Mouse (Mus musculus) cerebellum, adult 2 months (tissue): Measurements from ENCODE around the gene Homer3. TPM values are rescaled to one million over a fixed set of nuclear protein-coding genes. Genes with fewer than 3 reads are reported as not detected.
A peak's percentile ranks its signal among the peaks of the same experiment; 100 is the strongest.

Experiments
- DNase-seq, 2 experiments: peaks; one replicate each; pipeline ENCODE4 v3.0.0; 2021
- H3K27ac ChIP-seq: fragments of 200-500 bp; 2 replicates; pipeline ENCODE4 v1.5.1; 2012; ENCODE audit warnings: low read length, control low read depth, inconsistent platforms; ENCODE audit not compliant: insufficient read depth
- H3K27me3 ChIP-seq: fragments of 200-500 bp; 2 replicates; pipeline ENCODE4 v1.6.1; 2012; ENCODE audit warnings: inconsistent platforms, mild to moderate bottlenecking, low read length, moderate library complexity; ENCODE audit not compliant: control insufficient read depth, insufficient read depth
- H3K4me1 ChIP-seq: fragments of 200-500 bp; 2 replicates; pipeline ENCODE4 v1.6.1; 2011; ENCODE audit warnings: low read length; ENCODE audit not compliant: control insufficient read depth, insufficient read depth
- H3K4me3 ChIP-seq: fragments of 200-500 bp; replicated peaks from 2 replicates; pipeline ENCODE3; 2011; ENCODE audit warnings: mild to moderate bottlenecking, low read depth, low read length, control low read depth; ENCODE audit not compliant: insufficient read depth
- CTCF ChIP-seq: fragments of 200-500 bp; IDR thresholded peaks from 2 replicates; pipeline ENCODE4 v1.5.1; 2011; ENCODE audit warnings: low read depth, mild to moderate bottlenecking, control low read depth, low read length, moderate library complexity, borderline replicate concordance; ENCODE audit not compliant: insufficient read depth
- POLR2A ChIP-seq: fragments of 200-500 bp; IDR thresholded peaks from 2 replicates; pipeline ENCODE4 v1.6.1; 2011; ENCODE audit warnings: low read length, control low read depth, borderline replicate concordance; ENCODE audit not compliant: insufficient read depth
- WGBS: fragments of 180-500 bp; shearing (Covaris S2); methylation state at CpG from one replicate; pipeline ENCODE4 v1.1.7; 2018; 5-methylcytosine and 5-hydroxymethylcytosine counted together
- polyA plus RNA-seq: library from polyadenylated mRNA; depleted of rRNA; stranded (reverse); fragments of >200 nt; gene quantifications from 2 replicates; pipeline ENCODE4 v1.2.3, GENCODE M21; 2012; rRNA removed

The Homer3 gene
- 262 and 322 TPM in 2 replicates for polyA plus RNA-seq

- Histone ChIP-seq H3K27ac (no peak within 1 kb of the TSS), H3K4me3 (peak within 1 kb of the TSS; percentile 49), H3K27me3 (peaks cover 6% of the 10 kb centered on the region; the same call in 1 of the 2 replicates), H3K4me1 (no peaks in the 10 kb centered on the region; the same call in 1 of the 2 replicates)
- no peak for TF ChIP-seq POLR2A
- TF ChIP-seq CTCF: 0 out of 2 replicates have a peak, but pooled peaks have one; percentile 17
- 2% methylated on average over 33 of the region's 36 CpGs for WGBS
- peak; percentile 62 to 70 for DNase-seq
Measured at GRCm38 (mm10) chr8:70282603-70283135, at the start of gene Homer3. TSS of gene Homer3 (plus strand) at chr8:70282827.

DNA sequence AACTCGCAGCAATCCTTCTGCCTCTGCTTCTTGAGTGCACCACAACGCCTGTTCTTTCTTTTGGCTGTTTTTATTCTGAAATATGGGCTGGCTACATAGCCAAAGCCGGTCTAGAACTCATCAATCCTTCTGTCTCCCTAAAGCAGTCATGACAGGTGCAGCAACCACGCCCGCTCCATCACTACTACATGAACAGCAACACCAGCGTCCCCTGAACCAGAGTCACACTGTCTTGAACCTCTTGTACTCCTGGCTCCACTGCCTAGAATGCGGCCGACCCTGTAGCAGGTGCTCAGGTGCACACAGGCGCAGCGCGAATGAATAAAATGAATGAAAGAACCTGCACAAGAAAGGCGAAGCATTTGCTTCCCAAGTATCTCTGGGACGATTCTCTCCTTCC, 49.0 kb upstream of the Homer3 start:
- no peak for DNase-seq
- 2% methylated on average over 13 of the region's 13 CpGs for WGBS
- Histone ChIP-seq H3K4me3 (peak overlapping the region; percentile 84), H3K27ac (no peak overlapping the region), H3K4me1 (no peaks in the 10 kb centered on the region; the same call in 1 of the 2 replicates), H3K27me3 (no peaks in the 10 kb centered on the region)
- no peak for TF ChIP-seq POLR2A
- TF ChIP-seq CTCF: no peak

- WGBS: under 1% methylated on average over 67 of the region's 67 CpGs
- peak within 1 kb of the TSS; percentile 95 for H3K27ac ChIP-seq
- peak within 1 kb of the TSS; percentile 84 for H3K4me3 ChIP-seq
- H3K4me1 ChIP-seq: no peaks in the 10 kb centered on the region; the same call in 1 of the 2 replicates
- DNase-seq: peak; percentile 96 to 98
- TF ChIP-seq CTCF: no peak
- peak; percentile 75; the same call in 1 of the 2 replicates for TF ChIP-seq POLR2A
- no peaks in the 10 kb centered on the region for H3K27me3 ChIP-seq
Measured at GRCm38 (mm10) chr8:70234080-70234780, 48.4 kb upstream of the Homer3 start, which contains the start of the genes Sugp2 and Armc6. TSS of gene Sugp2 (plus strand) at chr8:70234226. TSS of gene Armc6 (minus strand) at chr8:70234466.

GRCm38 (mm10) chr8:70234781-70235128, 47.9 kb upstream of the Homer3 start:
- WGBS: under 1% methylated on average over 15 of the region's 15 CpGs
- no peak for DNase-seq
- H3K4me1 ChIP-seq: no peaks in the 10 kb centered on the region; the same call in 1 of the 2 replicates
- peak overlapping the region; percentile 27; the same call in 1 of the 2 replicates for H3K27ac ChIP-seq
- no peaks in the 10 kb centered on the region for H3K27me3 ChIP-seq
- peak overlapping the region; percentile 84 for H3K4me3 ChIP-seq
- TF ChIP-seq POLR2A (no peak), CTCF (no peak)

- no peak for DNase-seq
- TF ChIP-seq POLR2A (no peak), CTCF (no peak)
- Histone ChIP-seq H3K4me3 (no peak overlapping the region), H3K27me3 (no peaks in the 10 kb centered on the region), H3K4me1 (peaks cover 2% of the 10 kb centered on the region; the same call in 1 of the 2 replicates), H3K27ac (no peak overlapping the region)
- WGBS: 84% methylated on average over 2 of the region's 2 CpGs
Measured at GRCm38 (mm10) chr8:70237842-70238241, 44.8 kb upstream of the Homer3 start.

- H3K4me1 ChIP-seq: peaks cover 12% of the 10 kb centered on the region
- H3K27ac ChIP-seq: no peak overlapping the region
- peak; percentile 8; the same call in 1 of the 2 replicates for TF ChIP-seq CTCF
- TF ChIP-seq POLR2A: no peak
- no peak overlapping the region for H3K4me3 ChIP-seq
- DNase-seq: no peak
- WGBS: 85% methylated on average over 5 of the region's 5 CpGs
- no peaks in the 10 kb centered on the region for H3K27me3 ChIP-seq
Measured at GRCm38 (mm10) chr8:70240642-70241041, 42.0 kb upstream of the Homer3 start.

GRCm38 (mm10) chr8:70246622-70247021, 36.0 kb upstream of the Homer3 start:
- no peak overlapping the region for H3K27ac ChIP-seq
- no peak for TF ChIP-seq CTCF
- TF ChIP-seq POLR2A: no peak
- H3K4me3 ChIP-seq: no peak overlapping the region
- WGBS: 46% methylated on average over 6 of the region's 6 CpGs
- DNase-seq: no peak
- H3K4me1 ChIP-seq: peaks cover 14% of the 10 kb centered on the region
- no peaks in the 10 kb centered on the region for H3K27me3 ChIP-seq
